Mouse (Mus musculus) heart, adult 11 months (tissue): ENCODE data around the gene Gprc5a.

Experiments
- DNase-seq: peaks from one replicate; pipeline ENCODE4 v3.0.0; 2022

The Gprc5a gene

DNA sequence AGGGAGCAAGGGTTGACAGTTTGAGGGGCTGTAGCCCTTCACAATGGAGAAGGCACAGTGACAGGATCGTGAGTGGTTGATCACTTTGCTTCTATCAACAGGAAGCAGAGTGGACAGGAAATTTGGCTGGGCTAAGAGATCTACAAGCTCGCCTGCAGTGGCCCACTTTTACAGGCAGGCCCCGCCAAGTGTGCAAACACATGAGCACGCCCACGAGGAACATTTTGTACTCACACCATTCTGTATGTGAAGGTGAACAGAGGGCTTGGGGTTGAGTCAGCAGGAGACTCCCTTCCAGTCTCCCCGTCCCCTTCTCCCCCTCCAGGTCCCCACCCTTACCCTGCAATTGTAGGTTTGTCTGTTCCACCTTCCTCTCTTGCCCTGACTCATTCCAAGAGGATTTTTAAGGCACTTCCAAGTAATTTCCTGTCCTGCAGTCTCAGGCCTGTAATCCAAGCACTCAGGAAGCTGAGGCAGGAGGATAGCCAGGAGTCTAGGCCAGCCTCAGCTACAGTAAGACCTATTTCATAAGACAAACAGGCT is 9.0 kb downstream of the Gprc5a start:
- DNase-seq, result peak; percentile 90

DNA sequence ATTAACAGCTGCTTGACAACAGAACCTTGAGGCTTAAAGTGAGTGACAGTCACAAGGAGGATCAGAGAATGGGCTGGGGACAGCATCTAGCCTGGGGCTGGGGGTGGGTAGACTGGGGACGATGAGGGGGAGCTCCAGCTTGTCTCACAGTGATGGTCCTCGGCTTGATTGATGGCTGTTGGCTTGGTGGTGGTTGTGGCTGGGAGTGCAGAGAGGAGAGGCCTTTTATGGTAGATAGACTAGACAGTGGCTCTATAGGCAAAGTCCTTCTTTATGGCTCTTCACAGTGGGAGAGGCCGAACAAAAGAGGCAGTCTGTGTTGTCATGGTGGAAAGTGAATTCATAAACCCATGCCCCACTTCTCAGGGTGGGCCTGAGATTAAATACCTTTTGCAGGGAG is 10.8 kb downstream of the Gprc5a start:
- no peak for DNase-seq

DNA sequence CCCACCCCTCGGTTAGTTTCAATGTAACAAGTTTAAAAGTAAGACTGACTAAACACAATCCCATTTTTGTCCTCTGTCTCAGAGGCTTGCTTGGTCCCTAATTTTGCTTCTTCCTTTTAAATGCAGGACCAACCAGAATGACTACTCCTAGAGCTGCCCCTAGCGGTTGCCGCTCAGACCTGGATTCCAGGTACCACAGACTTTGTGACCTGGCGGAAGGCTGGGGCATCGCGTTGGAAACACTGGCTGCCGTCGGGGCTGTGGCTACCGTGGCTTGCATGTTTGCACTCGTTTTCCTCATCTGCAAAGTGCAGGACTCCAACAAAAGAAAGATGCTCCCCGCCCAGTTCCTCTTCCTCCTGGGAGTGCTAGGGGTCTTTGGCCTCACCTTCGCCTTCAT is 13.0 kb downstream of the Gprc5a start:
- DNase-seq, result no peak

DNA sequence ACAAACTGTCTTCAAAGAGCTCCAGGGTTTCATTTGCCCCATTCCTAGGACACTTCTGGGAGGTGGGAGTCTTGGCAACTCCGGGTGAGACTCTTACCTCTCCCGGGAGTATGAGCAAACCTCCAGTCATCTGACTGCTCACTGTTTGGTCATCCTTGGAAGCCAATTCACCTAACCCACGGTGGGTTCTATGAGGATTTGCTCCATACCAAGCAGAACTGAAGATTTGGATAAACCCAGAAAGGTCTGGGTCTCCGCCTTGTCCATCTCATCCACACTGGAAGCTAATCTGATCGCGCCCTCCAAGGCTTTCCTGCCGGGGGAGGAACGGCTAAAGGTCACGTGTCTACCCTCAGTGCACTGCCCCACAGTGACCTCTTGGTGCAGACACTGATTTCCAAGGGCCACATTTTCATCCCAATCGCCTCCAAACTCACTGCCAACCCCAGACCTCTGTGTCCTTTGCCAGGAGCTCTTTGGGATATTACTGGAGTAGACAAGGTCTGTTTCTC is 18.6 kb downstream of the Gprc5a start:
- no peak for DNase-seq

DNA sequence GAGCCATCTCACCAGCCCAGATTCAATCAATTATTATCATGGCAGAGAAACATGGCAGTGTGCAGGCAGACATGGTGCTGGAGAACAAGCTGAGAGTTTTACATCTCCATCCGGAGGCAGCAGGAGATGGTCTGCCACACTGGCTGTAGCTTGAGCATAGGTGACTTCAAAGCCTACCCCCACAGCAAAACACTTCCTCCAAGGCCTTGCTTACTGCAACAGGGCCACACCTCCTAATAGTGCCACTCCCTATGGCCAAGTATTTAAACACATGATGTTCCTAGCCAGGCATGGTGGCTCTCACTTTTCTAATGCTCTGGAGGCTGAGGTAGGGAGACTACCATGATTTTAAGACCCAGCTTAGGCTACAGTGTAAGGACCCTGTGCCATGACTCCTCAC is 20.3 kb downstream of the Gprc5a start:
- no peak for DNase-seq

DNA sequence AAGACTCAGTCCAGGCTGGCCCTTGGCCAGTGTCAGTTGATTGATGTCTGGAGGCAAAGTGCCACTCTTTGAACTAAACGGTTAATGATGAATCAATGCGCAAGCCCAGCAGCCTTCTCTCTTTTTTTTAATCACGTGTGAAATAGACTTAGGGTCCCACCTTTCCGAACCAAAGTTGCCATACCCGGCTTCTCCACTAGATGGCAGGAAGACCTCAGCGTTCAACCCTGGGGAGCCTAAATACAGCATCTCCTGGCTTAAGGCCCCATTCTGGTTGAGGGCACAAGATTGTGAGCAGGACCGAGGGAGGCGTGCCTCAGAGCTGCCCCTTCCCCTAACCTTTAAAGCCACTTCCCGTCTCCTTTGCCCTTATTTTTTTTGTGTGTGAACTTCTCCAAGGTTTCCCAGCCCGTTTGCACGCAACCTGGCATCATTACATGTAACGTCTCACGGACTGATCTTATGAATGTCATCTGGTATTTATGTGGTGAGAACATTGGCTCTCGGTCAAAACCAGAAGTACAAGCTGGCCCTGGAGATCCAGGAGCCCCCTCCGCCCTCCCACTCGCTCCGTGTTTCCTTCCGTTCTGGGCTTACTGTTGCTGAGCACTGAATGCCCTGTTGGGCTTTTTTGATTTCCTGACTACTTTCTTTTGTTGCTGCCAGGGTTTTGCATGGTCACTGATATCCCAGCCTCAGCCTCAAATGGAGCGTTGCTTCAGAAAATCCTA is 22.4 kb downstream of the Gprc5a start:
- DNase-seq, result peak; percentile 96

DNA sequence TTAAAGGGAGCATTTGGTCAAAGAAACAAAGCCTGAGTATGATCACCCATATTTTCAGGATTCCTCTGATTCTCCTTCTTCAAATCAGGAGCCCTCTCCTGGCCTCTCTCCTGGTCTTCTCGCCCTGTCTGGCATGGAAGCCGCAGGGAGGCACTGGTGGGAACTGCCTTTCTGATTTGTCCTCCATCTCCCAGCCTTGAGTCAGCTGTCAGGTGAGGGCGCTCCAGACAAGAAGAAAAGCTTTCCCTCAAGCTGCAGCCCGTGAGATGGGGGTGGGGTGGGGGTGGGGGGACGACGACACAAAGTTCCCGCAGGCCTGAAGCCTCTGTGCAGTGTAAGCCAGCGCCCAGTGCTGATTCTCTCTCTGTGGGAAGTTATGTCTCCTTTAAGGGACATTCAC is 24.3 kb downstream of the Gprc5a start:
- DNase-seq, result no peak

DNA sequence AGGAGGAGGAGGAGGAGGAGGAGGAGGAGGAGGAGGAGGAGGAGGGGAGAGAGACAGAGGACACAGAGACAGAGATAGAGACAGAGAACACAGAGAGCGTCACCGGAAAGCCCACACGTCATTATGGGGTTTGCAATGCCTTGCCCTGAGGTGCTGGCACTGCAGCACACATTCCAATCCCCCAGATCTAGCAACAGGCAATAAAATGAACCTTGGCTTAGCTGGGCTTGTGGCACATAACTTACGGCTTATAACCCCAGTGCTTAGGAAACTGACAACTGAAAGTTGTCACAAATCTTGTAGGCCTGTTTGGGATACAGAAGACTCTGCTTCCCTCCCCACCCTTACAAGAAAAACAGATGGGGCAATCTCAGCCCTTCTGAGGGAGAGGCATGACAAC is 25.2 kb downstream of the Gprc5a start:
- DNase-seq, result no peak

DNA sequence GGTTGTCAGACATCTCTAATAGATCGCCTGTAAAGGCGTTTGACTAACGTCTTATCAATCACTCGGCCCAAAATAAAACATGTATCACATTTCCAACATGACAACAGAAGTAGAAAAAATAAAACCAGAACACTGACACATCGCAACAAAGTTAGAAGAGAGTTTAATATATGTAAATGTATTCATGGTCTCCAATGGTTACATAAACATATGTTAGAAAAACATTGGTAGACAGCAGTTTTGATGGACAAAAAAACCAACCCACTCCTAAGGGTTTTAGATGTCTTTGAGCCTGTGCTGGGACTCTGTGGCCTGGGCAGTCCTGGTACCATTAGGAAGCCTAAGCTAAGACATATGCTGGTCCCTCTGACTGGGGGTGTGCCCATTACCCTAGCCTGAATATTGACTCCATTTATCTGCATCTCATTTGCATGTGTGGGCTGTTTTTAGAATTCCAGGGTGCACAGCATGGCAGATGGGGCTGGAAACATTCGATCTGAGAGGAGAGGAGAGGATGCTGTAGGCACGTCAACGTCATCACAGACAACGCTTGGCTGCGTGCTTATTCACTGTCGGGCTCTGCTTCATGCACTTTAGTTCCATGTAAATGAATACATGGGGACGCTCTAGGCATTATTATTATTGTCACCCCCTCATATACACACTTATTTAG is 27.5 kb downstream of the Gprc5a start:
- no peak for DNase-seq

DNA sequence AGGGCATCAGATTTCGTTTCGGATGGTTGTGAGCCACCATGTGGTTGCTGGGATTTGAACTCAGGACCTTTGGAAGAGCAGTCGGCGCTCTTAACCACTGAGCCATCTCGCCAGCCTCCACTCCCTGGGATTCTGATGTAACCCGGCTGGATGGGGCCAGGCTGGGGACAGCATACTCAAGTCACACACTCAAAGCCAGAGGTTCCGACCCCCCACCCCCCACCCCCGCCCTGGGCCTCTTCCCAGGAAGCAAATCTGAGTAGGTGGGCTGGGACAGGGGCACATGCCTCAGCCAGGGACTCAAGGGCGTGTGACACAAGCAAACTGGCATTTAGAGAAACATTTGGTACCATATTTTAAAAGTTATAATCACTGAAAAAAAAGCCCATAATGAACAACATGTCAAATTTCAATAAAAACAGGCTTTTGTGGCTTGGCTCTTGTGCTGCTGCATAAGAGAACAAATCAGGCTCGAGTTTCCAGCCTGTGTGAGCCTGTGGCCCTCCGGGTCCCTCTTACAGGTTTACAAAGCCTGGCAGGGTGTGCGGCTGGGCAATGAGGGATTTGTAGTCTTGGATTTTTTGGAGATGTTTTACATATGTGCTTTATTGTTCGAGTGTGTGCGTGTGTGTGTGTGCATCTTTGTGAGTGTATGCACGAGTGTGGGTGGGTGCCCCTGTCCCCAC is 35.5 kb downstream of the Gprc5a start:
- DNase-seq, result no peak

DNA sequence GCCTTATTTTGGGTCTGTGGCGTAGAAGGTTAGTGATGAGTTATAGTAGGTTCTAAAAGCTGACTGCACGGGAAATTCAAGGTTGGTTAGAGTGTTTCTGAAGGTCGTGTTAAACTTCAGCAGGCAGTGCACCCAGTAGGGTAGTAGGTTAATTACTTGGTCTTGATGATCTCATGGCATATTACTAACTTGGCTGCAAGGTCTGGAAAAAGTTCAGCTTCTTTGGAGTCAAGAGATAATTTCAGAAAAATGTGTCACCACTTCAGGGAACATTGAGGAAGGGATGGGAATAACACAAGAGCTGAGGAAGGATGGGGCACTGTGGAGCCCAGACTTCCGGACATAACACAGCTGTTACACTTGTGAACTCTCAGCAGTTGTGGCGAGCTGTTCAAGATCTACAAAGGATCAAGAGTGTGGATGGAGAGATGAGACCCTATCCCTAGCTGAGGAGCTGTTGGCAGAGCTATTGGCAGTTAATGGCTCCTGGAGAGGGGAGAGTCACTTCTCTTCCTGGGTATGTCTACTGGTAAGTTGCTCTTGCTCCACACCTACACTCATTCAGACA is 37.4 kb downstream of the Gprc5a start:
- DNase-seq, result no peak

DNA sequence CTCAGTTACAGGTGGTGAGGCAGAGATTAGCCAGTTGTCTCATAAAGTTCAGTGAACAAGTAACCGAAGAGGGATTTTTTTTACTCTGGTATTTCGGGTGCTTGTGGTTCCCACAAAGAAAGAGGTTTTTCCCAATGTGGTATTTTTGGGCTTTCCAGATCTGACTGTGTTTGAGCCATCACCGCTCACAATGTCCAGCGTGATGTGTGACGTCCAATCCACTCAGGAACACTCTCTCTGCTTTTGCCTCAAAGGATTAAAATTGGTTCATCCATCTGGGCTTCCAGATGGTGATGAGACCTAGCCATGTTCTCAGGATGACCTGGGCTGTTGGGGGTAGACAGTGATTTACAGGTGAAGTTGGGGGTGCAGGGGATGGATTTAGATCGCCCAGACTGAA is 41.6 kb downstream of the Gprc5a start:
- no peak for DNase-seq

DNA sequence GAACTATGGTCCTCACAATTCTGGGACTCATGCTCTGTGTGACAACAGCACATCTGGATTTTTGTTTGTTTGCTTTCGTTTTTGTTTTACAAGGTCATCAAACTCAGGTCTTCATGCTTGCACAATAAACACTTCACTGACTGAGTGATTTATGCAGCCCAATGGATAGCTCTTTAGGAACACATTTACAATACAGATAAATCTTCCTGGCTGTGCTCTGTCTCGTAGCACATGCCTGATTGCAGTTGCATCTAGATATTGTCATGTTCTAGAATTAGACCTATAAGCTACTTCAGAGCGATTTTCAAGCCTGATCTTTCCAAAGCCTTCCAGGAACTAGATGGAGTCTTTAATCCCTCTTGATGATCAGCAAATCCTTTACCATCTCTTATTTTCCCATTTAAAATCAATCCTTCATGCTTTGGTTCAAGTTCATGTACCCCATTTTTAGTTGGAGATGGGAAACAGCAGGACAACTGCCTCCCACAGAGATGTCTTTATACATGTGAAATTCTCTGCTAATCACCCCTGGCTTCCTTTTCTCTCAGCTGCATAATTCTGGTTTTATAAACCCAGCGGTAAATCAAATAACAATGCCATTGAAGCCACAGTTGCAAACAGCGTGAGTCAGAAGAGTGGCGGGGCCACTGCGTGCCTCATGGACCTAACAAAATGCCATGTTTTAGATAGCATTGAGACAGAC is 47.1 kb downstream of the Gprc5a start:
- no peak for DNase-seq

DNA sequence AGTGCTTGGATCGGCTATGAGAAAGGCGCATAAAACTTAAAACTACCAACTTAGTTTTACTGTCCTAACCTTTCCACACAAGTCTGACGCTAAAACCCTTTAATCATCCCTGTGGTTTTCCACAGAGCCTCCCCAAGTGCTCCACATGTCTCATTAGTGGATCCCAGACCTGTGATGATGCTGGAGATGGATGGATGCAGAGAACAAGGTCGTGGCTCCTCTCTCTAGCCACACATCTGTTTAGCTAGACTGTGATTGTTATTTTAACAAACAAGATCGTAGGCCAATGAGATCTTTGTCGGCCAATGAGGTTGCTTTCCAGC is 47.6 kb downstream of the Gprc5a start:
- no peak for DNase-seq

DNA sequence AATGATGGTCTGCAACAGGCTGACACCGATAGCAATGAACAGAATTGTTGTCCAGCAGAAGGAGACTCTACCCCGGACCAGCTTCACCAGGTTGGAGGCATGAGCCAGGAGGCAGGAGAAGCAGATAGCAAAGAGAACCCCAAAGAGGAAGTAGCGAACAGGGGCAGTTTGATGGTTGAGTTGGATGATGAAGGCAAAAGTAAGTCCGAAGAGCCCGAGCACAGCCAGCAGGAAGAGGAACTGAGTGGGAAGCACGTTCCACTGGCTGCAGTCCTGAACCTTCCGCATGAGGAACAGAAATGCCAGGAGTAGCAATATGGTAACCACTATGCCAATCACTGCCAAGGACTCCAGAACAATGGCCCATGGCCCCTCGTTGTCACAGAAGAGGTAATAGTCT is 51.0 kb downstream of the Gprc5a start:
- no peak for DNase-seq

DNA sequence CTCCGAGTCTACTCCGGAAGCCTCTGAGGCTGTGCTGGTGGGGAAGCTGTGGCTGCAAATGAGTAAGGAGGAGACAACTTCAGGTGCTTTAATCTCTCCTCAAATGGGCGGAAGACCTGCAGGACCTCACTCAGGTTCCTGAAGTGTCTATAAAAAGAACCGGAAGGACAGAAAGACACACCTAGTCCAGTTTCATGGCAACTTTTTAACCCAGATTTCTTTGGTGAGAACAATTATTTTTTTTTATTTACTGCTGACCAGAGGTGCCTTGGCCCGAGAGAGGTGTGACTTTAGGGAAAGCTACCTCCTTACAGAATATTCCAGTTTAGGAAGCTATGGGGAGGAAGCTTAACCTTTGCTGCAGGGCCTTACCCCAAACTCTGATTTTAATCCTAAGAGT is 52.7 kb downstream of the Gprc5a start, which contains the start of gene Gprc5d:
TSS of gene Gprc5d (minus strand) at position 101 of the 400 bp plus-strand sequence.
- no peak for DNase-seq

DNA sequence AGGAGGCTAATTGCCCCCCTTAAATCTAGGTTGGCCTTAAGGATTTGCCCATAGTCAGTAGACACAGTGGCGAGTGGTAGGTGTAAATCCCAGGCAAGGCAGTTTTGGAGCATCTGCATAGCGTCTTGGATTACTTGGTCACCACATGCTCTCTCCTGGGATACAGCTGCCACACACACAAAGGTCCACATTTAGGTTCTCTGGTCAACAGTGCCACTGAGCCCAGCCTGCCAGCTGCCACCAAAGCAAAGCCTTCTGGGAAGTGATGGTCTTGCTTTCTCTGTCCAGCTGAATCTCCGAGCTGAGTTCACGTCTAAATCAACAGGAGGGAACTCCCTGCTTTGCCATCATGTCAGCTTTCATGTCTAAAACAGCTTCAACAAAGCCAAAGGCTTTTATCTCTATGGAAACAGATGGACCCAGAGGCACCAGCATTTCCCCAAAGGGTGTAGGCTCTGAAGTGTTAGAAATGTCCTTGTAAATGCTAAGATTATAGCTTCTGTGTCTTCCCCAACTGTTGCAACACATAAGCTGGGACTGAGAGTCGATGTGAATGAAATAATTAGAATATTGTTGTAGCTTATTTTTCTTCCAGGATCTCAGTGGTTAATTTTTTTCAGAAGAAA is 59.4 kb downstream of the Gprc5a start:
- DNase-seq, result peak; percentile 68

DNA sequence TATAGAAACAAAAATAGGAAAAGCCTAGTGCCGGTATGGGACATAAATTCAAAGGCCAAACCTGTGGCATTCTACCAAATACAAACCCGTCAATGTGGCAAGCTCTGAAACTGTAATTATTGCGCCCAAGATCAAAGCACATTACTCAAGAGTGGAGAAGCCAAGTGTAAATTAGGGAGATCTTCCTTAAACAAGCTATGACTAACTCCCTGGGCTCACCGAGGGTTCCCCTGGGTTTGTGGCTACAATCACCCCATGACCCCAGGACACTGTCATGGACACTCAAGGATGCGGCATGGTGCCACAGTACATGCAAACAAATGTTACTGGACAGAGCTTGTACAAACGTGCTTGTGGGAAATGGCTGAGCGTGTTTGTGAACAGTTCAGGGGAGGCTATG is 67.6 kb downstream of the Gprc5a start:
- DNase-seq, result peak; percentile 55

DNA sequence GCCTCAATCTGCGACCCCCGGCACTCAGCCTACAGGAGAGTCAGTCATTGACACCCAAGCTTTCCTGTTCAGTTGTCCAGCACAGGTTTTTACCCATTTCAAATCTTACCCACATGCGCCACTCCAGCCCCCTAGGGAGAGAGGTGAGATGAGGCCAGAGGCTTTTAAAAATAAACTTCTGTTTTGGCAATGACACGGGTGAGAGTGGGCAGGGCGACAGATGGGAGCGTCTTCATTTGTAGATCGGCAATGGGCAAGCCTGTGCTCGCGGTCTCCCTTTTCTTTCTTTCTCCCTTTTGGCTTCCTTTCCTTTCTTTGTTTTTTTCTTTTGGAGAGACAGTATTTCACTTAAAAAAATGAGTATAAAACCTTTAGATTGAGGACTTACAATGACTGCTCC is 68.0 kb downstream of the Gprc5a start:
- peak; percentile 40 for DNase-seq
